Mouse (Mus musculus) heart, postnatal 0 days (tissue): ENCODE data around the gene Cggbp1.

Source experiments
- CTCF ChIP-seq: IDR thresholded peaks from 2 replicates; pipeline ENCODE4 v1.5.1; 2016; ENCODE audit warnings: antibody characterized with exemption, control low read depth, low read depth
- EP300 ChIP-seq: IDR thresholded peaks from 2 replicates; pipeline ENCODE4 v1.6.1; 2016; ENCODE audit warnings: antibody characterized with exemption, low read depth

- TF ChIP-seq EP300 (no peak), CTCF (no peak)
Measured at GRCm38 (mm10) chr16:64817094-64817765, 34.6 kb upstream of the Cggbp1 start.
